Mouse (Mus musculus) embryo, embryonic 10.5 days (tissue): ENCODE measurements around the gene Ano7.

ENCODE experiments used
- DNase-seq: peaks from one replicate; pipeline ENCODE4 v3.0.0-alpha.2; 2015; ENCODE audit warnings: low spot score

Ano7 gene

GRCm38 (mm10) chr1:93373665-93374064 is at the start of gene Ano7:
Gene Ano7, plus strand, starts transcription at chr1:93373930.
- DNase-seq, result no peak

GRCm38 (mm10) chr1:93323973-93324372 is 49.8 kb upstream of the Ano7 start:
- DNase-seq, result no peak

GRCm38 (mm10) chr1:93326446-93326845 is 47.3 kb upstream of the Ano7 start:
- DNase-seq, result no peak

- DNase-seq, result no peak
Observed at GRCm38 (mm10) chr1:93334621-93335020, 39.1 kb upstream of the Ano7 start.

GRCm38 (mm10) chr1:93342648-93343503 is 30.9 kb upstream of the Ano7 start, which contains the start of the genes Ppp1r7 and Pask:
Gene Ppp1r7, plus strand, starts transcription at chr1:93342854.
Gene Pask, minus strand, starts transcription at chr1:93343482.
- peak; percentile 98 for DNase-seq

GRCm38 (mm10) chr1:93343504-93344047 is 30.2 kb upstream of the Ano7 start:
- DNase-seq, result peak; percentile 98

GRCm38 (mm10) chr1:93347176-93347575 is 26.6 kb upstream of the Ano7 start:
- no peak for DNase-seq

GRCm38 (mm10) chr1:93349701-93350100 is 24.0 kb upstream of the Ano7 start:
- no peak for DNase-seq

- DNase-seq, result no peak
Observed at GRCm38 (mm10) chr1:93352724-93353123, 21.0 kb upstream of the Ano7 start.

GRCm38 (mm10) chr1:93362661-93363060 is 11.1 kb upstream of the Ano7 start:
- no peak for DNase-seq

GRCm38 (mm10) chr1:93365641-93366040 is 8.1 kb upstream of the Ano7 start:
- no peak for DNase-seq

GRCm38 (mm10) chr1:93377307-93377706 is 3.6 kb downstream of the Ano7 start:
- DNase-seq, result no peak

GRCm38 (mm10) chr1:93379117-93379516 is 5.4 kb downstream of the Ano7 start:
- no peak for DNase-seq

- no peak for DNase-seq
Observed at GRCm38 (mm10) chr1:93387198-93387597, 13.5 kb downstream of the Ano7 start.

- no peak for DNase-seq
Observed at GRCm38 (mm10) chr1:93388906-93389305, 15.2 kb downstream of the Ano7 start.

- DNase-seq, result peak; percentile 14
Observed at GRCm38 (mm10) chr1:93401191-93402052, 27.7 kb downstream of the Ano7 start.

- DNase-seq, result no peak
Observed at GRCm38 (mm10) chr1:93403403-93403802, 29.7 kb downstream of the Ano7 start.

GRCm38 (mm10) chr1:93432087-93432486 is 58.4 kb downstream of the Ano7 start:
- DNase-seq, result no peak

GRCm38 (mm10) chr1:93439321-93439720 is 65.6 kb downstream of the Ano7 start:
- no peak for DNase-seq

GRCm38 (mm10) chr1:93444405-93445110 is 70.8 kb downstream of the Ano7 start:
- peak; percentile 79 for DNase-seq

GRCm38 (mm10) chr1:93445111-93445821 is 71.5 kb downstream of the Ano7 start:
- DNase-seq, result peak; percentile 83
